Mouse (Mus musculus) hindbrain, embryonic 10.5 days (tissue): ENCODE data around the gene Rbm44. TPM values are rescaled to one million over a fixed set of nuclear protein-coding genes. Genes with fewer than 3 reads are reported as not detected.
A peak's percentile ranks its signal among the peaks of the same experiment; 100 is the strongest.

Source experiments
- DNase-seq: peaks from one replicate; pipeline ENCODE4 v3.0.0-alpha.2; 2017; ENCODE audit warnings: low spot score
- H3K27ac ChIP-seq: fragments of 300-500 bp; sonication (generic); 2 replicates; pipeline ENCODE4 v1.5.1; 2016; ENCODE audit warnings: mild to moderate bottlenecking, moderate library complexity
- H3K27me3 ChIP-seq: fragments of 300-500 bp; sonication (generic); 2 replicates; pipeline ENCODE4 v1.6.1; 2016; ENCODE audit warnings: mild to moderate bottlenecking; ENCODE audit not compliant: poor library complexity, insufficient read depth, severe bottlenecking
- H3K36me3 ChIP-seq: fragments of 300-500 bp; sonication (generic); 2 replicates; pipeline ENCODE4 v1.6.1; 2016; ENCODE audit warnings: mild to moderate bottlenecking, moderate library complexity
- H3K4me1 ChIP-seq: fragments of 300-500 bp; sonication (generic); replicated peaks from 2 replicates; pipeline ENCODE4 v1.6.1; 2016; ENCODE audit warnings: mild to moderate bottlenecking
- H3K4me3 ChIP-seq: fragments of 300-500 bp; sonication (generic); 2 replicates; pipeline ENCODE4 v1.5.1; 2016; ENCODE audit warnings: mild to moderate bottlenecking, moderate library complexity
- H3K9me3 ChIP-seq: fragments of 300-500 bp; sonication (generic); 2 replicates; pipeline ENCODE4 v1.6.1; 2016; ENCODE audit warnings: mild to moderate bottlenecking, moderate library complexity
- WGBS: fragments of 180-500 bp; shearing (Covaris S2); methylation state at CpG from one replicate; pipeline ENCODE4 v1.1.7; 2016; 5-methylcytosine and 5-hydroxymethylcytosine counted together
- polyA plus RNA-seq: library from polyadenylated mRNA; unstranded; fragments of >200 nt; fragmentation: Nextera tagmentation; extraction: Ambion mirVana; gene quantifications from 2 replicates; pipeline ENCODE4 v1.2.1, GENCODE M21; 2016

Gene Rbm44
- polyA plus RNA-seq, result 0.57 and 0.58 TPM in 2 replicates

GRCm38 (mm10) chr1:91144813-91145212 lies at the start of gene Rbm44:
Gene Rbm44 (plus strand): TSS chr1:91145089.
- no peaks in the 10 kb centered on the region for H3K9me3 ChIP-seq
- WGBS, result 64% methylated on average over 20 of the region's 20 CpGs
- no peaks in the 10 kb centered on the region for H3K36me3 ChIP-seq
- no peak within 1 kb of the TSS for H3K4me3 ChIP-seq
- no peak for DNase-seq
- H3K27me3 ChIP-seq, result no peaks in the 10 kb centered on the region
- no peaks in the 10 kb centered on the region for H3K4me1 ChIP-seq
- no peak within 1 kb of the TSS for H3K27ac ChIP-seq

GRCm38 (mm10) chr1:91095258-91095657 lies 49.6 kb upstream of the Rbm44 start:
- DNase-seq, result no peak
- Histone ChIP-seq H3K27me3 (no peaks in the 10 kb centered on the region), H3K9me3 (no peaks in the 10 kb centered on the region), H3K27ac (no peak overlapping the region), H3K36me3 (no peaks in the 10 kb centered on the region), H3K4me1 (peaks cover 41% of the 10 kb centered on the region), H3K4me3 (no peak overlapping the region)
- 89% methylated on average over 3 of the region's 3 CpGs for WGBS

- Histone ChIP-seq H3K27ac (no peak overlapping the region), H3K36me3 (no peaks in the 10 kb centered on the region)
- no peak for DNase-seq
Observed at GRCm38 (mm10) chr1:91095853-91096252, 49.0 kb upstream of the Rbm44 start.

GRCm38 (mm10) chr1:91096490-91096889 lies 48.4 kb upstream of the Rbm44 start:
- WGBS, result 81% methylated on average over 5 of the region's 5 CpGs
- Histone ChIP-seq H3K4me3 (no peak overlapping the region), H3K27ac (no peak overlapping the region), H3K36me3 (0 out of 2 replicates have a peak, but pooled peaks cover 2% of the 10 kb centered on the region), H3K4me1 (peaks cover 38% of the 10 kb centered on the region), H3K27me3 (no peaks in the 10 kb centered on the region), H3K9me3 (no peaks in the 10 kb centered on the region)
- no peak for DNase-seq

More at GRCm38 (mm10) chr1:91095853-91096252, 49.0 kb upstream of the Rbm44 start:
- H3K27me3 ChIP-seq, result no peaks in the 10 kb centered on the region
- H3K9me3 ChIP-seq, result no peaks in the 10 kb centered on the region
- no peak overlapping the region for H3K4me3 ChIP-seq
- WGBS, result 45% methylated on average over 1 of the region's 1 CpGs
- peaks cover 41% of the 10 kb centered on the region for H3K4me1 ChIP-seq

GRCm38 (mm10) chr1:91097283-91097834 lies 47.5 kb upstream of the Rbm44 start:
- 87% methylated on average over 11 of the region's 11 CpGs for WGBS

GRCm38 (mm10) chr1:91098887-91099286 lies 46.0 kb upstream of the Rbm44 start:
- peak; percentile 77 for DNase-seq
- Histone ChIP-seq H3K27me3 (no peaks in the 10 kb centered on the region), H3K4me3 (no peak overlapping the region), H3K36me3 (peaks cover 9% of the 10 kb centered on the region; the same call in 1 of the 2 replicates), H3K9me3 (no peaks in the 10 kb centered on the region), H3K4me1 (peaks cover 22% of the 10 kb centered on the region), H3K27ac (peak overlapping the region; percentile 80)
- WGBS, result 13% methylated on average over 6 of the region's 6 CpGs

More at GRCm38 (mm10) chr1:91097283-91097834, 47.5 kb upstream of the Rbm44 start:
- Histone ChIP-seq H3K9me3 (no peaks in the 10 kb centered on the region), H3K36me3 (0 out of 2 replicates have a peak, but pooled peaks cover 4% of the 10 kb centered on the region), H3K4me1 (peaks cover 30% of the 10 kb centered on the region), H3K27ac (no peak overlapping the region), H3K27me3 (no peaks in the 10 kb centered on the region), H3K4me3 (no peak overlapping the region)
- no peak for DNase-seq

- H3K27me3 ChIP-seq, result no peaks in the 10 kb centered on the region
- no peak overlapping the region for H3K4me3 ChIP-seq
- H3K4me1 ChIP-seq, result peaks cover 7% of the 10 kb centered on the region
- 81% methylated on average over 11 of the region's 11 CpGs for WGBS
- peaks cover 22% of the 10 kb centered on the region for H3K36me3 ChIP-seq
- no peaks in the 10 kb centered on the region for H3K9me3 ChIP-seq
- no peak for DNase-seq
- no peak overlapping the region for H3K27ac ChIP-seq
Observed at GRCm38 (mm10) chr1:91101709-91102440, 43.0 kb upstream of the Rbm44 start.

GRCm38 (mm10) chr1:91103366-91103983 lies 41.4 kb upstream of the Rbm44 start:
- WGBS, result 94% methylated on average over 15 of the region's 15 CpGs

GRCm38 (mm10) chr1:91107548-91107947 lies 37.3 kb upstream of the Rbm44 start:
- Histone ChIP-seq H3K27ac (no peak overlapping the region), H3K27me3 (no peaks in the 10 kb centered on the region), H3K9me3 (no peaks in the 10 kb centered on the region), H3K4me1 (no peaks in the 10 kb centered on the region), H3K36me3 (peaks cover 29% of the 10 kb centered on the region), H3K4me3 (no peak overlapping the region)
- 77% methylated on average over 5 of the region's 5 CpGs for WGBS
- DNase-seq, result no peak

More at GRCm38 (mm10) chr1:91103366-91103983, 41.4 kb upstream of the Rbm44 start:
- peaks cover 4% of the 10 kb centered on the region for H3K4me1 ChIP-seq
- H3K36me3 ChIP-seq, result peaks cover 29% of the 10 kb centered on the region
- no peaks in the 10 kb centered on the region for H3K27me3 ChIP-seq
- H3K9me3 ChIP-seq, result no peaks in the 10 kb centered on the region
- no peak overlapping the region for H3K27ac ChIP-seq
- H3K4me3 ChIP-seq, result no peak overlapping the region
- DNase-seq, result no peak

- Histone ChIP-seq H3K36me3 (peaks cover 30% of the 10 kb centered on the region), H3K4me3 (no peak overlapping the region), H3K9me3 (no peaks in the 10 kb centered on the region), H3K4me1 (no peaks in the 10 kb centered on the region), H3K27me3 (no peaks in the 10 kb centered on the region), H3K27ac (no peak overlapping the region)
- WGBS, result 70% methylated on average over 4 of the region's 4 CpGs
- no peak for DNase-seq
Observed at GRCm38 (mm10) chr1:91109302-91109701, 35.6 kb upstream of the Rbm44 start.

- WGBS, result 93% methylated on average over 14 of the region's 14 CpGs
- Histone ChIP-seq H3K4me3 (no peak overlapping the region), H3K27ac (no peak overlapping the region), H3K9me3 (no peaks in the 10 kb centered on the region), H3K27me3 (no peaks in the 10 kb centered on the region), H3K36me3 (peaks cover 24% of the 10 kb centered on the region), H3K4me1 (no peaks in the 10 kb centered on the region)
- DNase-seq, result no peak
Observed at GRCm38 (mm10) chr1:91112171-91112570, 32.7 kb upstream of the Rbm44 start.

GRCm38 (mm10) chr1:91112606-91113005 lies 32.3 kb upstream of the Rbm44 start:
- 95% methylated on average over 4 of the region's 4 CpGs for WGBS
- Histone ChIP-seq H3K36me3 (peaks cover 23% of the 10 kb centered on the region), H3K4me1 (no peaks in the 10 kb centered on the region), H3K9me3 (no peaks in the 10 kb centered on the region), H3K27me3 (no peaks in the 10 kb centered on the region), H3K27ac (no peak overlapping the region), H3K4me3 (no peak overlapping the region)
- DNase-seq, result no peak

GRCm38 (mm10) chr1:91122121-91122520 lies 22.8 kb upstream of the Rbm44 start:
- H3K27ac ChIP-seq, result no peak overlapping the region
- no peak for DNase-seq
- H3K9me3 ChIP-seq, result no peaks in the 10 kb centered on the region
- H3K4me3 ChIP-seq, result no peak overlapping the region
- H3K27me3 ChIP-seq, result no peaks in the 10 kb centered on the region
- 76% methylated on average over 11 of the region's 11 CpGs for WGBS
- peaks cover 49% of the 10 kb centered on the region for H3K36me3 ChIP-seq
- no peaks in the 10 kb centered on the region; the same call in 1 of the 2 replicates for H3K4me1 ChIP-seq
